Mouse (Mus musculus) olfactory bulb, adult 2 months (tissue): ENCODE results near the gene Htra1. TPM values are rescaled to one million over a fixed set of nuclear protein-coding genes. Genes with fewer than 3 reads are reported as not detected.

Experiments used
- H3K27ac ChIP-seq: fragments of 200-500 bp; 2 replicates; pipeline ENCODE4 v1.5.1; 2012; ENCODE audit warnings: low read depth, low read length; ENCODE audit not compliant: insufficient read depth
- H3K4me1 ChIP-seq: fragments of 200-500 bp; 2 replicates; pipeline ENCODE4 v1.6.1; 2012; ENCODE audit warnings: low read length; ENCODE audit not compliant: control insufficient read depth, insufficient read depth
- H3K4me3 ChIP-seq: fragments of 200-500 bp; 2 replicates; pipeline ENCODE4 v1.5.1; 2012; ENCODE audit warnings: mild to moderate bottlenecking, low read depth, low read length, moderate library complexity; ENCODE audit not compliant: insufficient read depth
- CTCF ChIP-seq: fragments of 200-500 bp; IDR thresholded peaks from 2 replicates; pipeline ENCODE4 v1.5.1; 2012; ENCODE audit warnings: low read depth, mild to moderate bottlenecking, low read length, moderate library complexity; ENCODE audit not compliant: insufficient read depth
- POLR2A ChIP-seq: fragments of 200-500 bp; IDR thresholded peaks from 2 replicates; pipeline ENCODE4 v1.6.1; 2012; ENCODE audit warnings: mild to moderate bottlenecking, low read depth, low read length, moderate library complexity; ENCODE audit not compliant: insufficient read depth
- WGBS: fragments of 180-500 bp; shearing (Covaris S2); methylation state at CpG from one replicate; pipeline ENCODE4 v1.1.7; 2018; 5-methylcytosine and 5-hydroxymethylcytosine counted together
- polyA plus RNA-seq: library from polyadenylated mRNA; stranded (reverse); fragments of >200 nt; gene quantifications from 2 replicates; pipeline ENCODE4 v1.2.4, GENCODE M21; 2012; ENCODE audit warnings: low replicate concordance; ENCODE audit not compliant: missing spikeins, insufficient read depth, insufficient read length

Htra1 gene
- polyA plus RNA-seq, 1 experiment = not detected

- 72% methylated on average over 7 of the region's 7 CpGs for WGBS
- no peak overlapping the region for H3K4me3 ChIP-seq
Measured at GRCm38 (mm10) chr7:130958551-130958950, 22.6 kb downstream of the Htra1 start.

GRCm38 (mm10) chr7:130959868-130960267, 24.0 kb downstream of the Htra1 start:
- Histone ChIP-seq H3K4me3 (no peak overlapping the region), H3K27ac (0 out of 2 replicates have a peak overlapping the region, but pooled peaks have one; percentile 62), H3K4me1 (peaks cover 18% of the 10 kb centered on the region; the same call in 1 of the 2 replicates)
- 36% methylated on average over 7 of the region's 7 CpGs for WGBS
- no peak for TF ChIP-seq CTCF
- no peak for TF ChIP-seq POLR2A

More at GRCm38 (mm10) chr7:130958551-130958950, 22.6 kb downstream of the Htra1 start:
- H3K4me1 ChIP-seq = peaks cover 18% of the 10 kb centered on the region
- H3K27ac ChIP-seq = no peak overlapping the region; the same call in 1 of the 2 replicates
- no peak for TF ChIP-seq CTCF
- TF ChIP-seq POLR2A = no peak

- TF ChIP-seq CTCF (no peak), POLR2A (no peak)
- no peak overlapping the region for H3K4me3 ChIP-seq
- peaks cover 28% of the 10 kb centered on the region; the same call in 1 of the 2 replicates for H3K4me1 ChIP-seq
- 84% methylated on average over 6 of the region's 6 CpGs for WGBS
- H3K27ac ChIP-seq = no peak overlapping the region
Measured at GRCm38 (mm10) chr7:130961429-130961828, 25.5 kb downstream of the Htra1 start.

- Histone ChIP-seq H3K4me3 (no peak overlapping the region), H3K27ac (peak overlapping the region; percentile 4; the same call in 1 of the 2 replicates), H3K4me1 (peaks cover 32% of the 10 kb centered on the region)
- TF ChIP-seq POLR2A = no peak
- no peak for TF ChIP-seq CTCF
- WGBS = 51% methylated on average over 5 of the region's 5 CpGs
Measured at GRCm38 (mm10) chr7:130964686-130965085, 28.8 kb downstream of the Htra1 start.

- no peak overlapping the region for H3K4me3 ChIP-seq
- TF ChIP-seq CTCF (no peak), POLR2A (no peak)
- peaks cover 29% of the 10 kb centered on the region for H3K4me1 ChIP-seq
- peak overlapping the region; percentile 4; the same call in 1 of the 2 replicates for H3K27ac ChIP-seq
- 90% methylated on average over 4 of the region's 4 CpGs for WGBS
Measured at GRCm38 (mm10) chr7:130965396-130965795, 29.5 kb downstream of the Htra1 start.

DNA sequence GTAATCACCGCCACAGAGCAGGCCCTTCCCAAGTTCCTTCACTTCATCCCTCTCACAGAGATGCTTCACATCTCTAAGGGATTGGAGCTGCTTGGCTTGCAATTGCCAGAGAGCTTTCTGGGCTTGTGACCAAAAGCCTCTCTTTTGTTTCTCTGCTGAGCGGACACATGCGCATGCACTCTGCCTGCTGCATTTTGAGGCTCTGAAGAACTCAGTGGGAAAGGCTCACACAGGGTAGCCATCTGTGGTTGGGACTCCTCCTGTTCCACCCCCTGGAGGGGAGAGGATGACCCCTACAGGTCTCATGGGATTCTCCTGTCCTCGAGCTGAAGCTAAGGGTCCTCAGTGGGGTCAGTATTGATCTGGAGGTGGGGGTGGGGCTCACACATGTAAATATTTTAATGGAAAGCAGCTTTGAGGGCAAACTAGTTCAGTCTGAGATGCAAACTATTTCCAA, 30.0 kb downstream of the Htra1 start:
- TF ChIP-seq POLR2A (no peak), CTCF (no peak)
- Histone ChIP-seq H3K4me1 (peaks cover 26% of the 10 kb centered on the region), H3K4me3 (no peak overlapping the region), H3K27ac (no peak overlapping the region)
- WGBS = 55% methylated on average over 4 of the region's 4 CpGs

DNA sequence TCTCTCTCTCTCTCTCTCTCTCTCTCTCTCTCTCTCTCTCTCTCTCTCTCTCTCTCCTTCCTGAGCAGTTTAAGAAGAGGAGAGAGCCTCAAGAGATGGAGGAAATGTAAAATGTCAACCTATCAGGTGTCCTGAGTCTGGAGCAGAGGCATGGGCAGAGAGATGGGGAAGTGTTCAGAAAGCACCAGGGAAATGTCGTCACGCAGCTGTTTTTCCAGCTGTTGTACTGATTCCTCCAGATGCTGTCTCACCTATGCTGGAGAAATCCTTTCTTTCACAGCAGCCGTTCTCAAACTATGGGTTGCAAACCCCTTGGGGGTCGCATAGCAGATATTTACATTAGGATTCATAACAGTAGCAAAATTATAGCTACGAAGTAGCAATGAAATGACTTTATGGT, 30.5 kb downstream of the Htra1 start:
- Histone ChIP-seq H3K4me3 (no peak overlapping the region), H3K27ac (no peak overlapping the region), H3K4me1 (peaks cover 25% of the 10 kb centered on the region)
- WGBS = 85% methylated on average over 5 of the region's 5 CpGs
- TF ChIP-seq CTCF (no peak), POLR2A (no peak)

- WGBS = 78% methylated on average over 6 of the region's 6 CpGs
- no peak for TF ChIP-seq CTCF
- no peak for TF ChIP-seq POLR2A
- no peak overlapping the region for H3K27ac ChIP-seq
- H3K4me3 ChIP-seq = no peak overlapping the region
- peaks cover 25% of the 10 kb centered on the region for H3K4me1 ChIP-seq
Measured at GRCm38 (mm10) chr7:130966876-130967275, 31.0 kb downstream of the Htra1 start.

DNA sequence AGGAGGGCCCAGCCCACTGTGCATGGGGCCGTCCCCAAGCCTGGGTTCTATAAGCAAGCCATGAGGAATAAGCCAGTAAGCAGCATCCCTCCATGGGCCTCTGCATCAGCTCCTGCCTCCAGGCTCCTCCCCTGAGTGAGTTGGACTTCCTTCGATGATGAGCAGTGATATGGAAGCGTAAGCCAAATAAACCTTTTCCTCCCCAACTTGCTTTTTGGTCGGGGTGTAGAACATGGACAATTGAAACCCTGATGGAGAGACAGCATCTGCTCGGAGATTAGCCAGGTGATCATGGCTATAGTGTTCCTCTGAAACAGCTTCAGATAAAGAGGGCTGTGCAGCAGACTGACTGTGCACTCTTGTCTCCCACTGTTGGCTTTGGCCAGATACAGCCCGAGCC, 32.0 kb downstream of the Htra1 start:
- TF ChIP-seq POLR2A (no peak), CTCF (no peak)
- 91% methylated on average over 6 of the region's 6 CpGs for WGBS
- Histone ChIP-seq H3K4me1 (peaks cover 25% of the 10 kb centered on the region), H3K27ac (no peak overlapping the region), H3K4me3 (no peak overlapping the region)

DNA sequence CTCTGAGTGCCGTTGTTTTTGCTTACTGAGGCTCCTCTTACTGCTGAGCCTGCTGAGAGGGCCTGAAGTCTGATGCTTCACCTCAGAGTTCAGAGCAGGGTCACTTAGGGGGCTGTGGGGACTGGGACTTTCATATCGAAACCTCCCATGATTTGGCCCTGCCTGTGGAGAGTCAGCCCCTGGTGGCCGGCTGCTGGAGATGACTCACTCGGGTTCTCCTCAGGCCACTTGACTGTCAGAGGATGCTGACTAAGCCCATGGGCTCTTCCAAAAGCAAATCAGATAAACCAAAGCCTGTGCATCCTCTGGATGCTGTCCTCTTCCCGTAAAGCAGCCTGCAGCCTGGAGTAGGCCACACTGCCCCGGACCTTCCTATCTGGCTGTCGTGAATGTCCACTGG, 32.6 kb downstream of the Htra1 start:
- 47% methylated on average over 7 of the region's 7 CpGs for WGBS
- Histone ChIP-seq H3K4me3 (no peak overlapping the region), H3K27ac (0 out of 2 replicates have a peak overlapping the region, but pooled peaks have one; percentile 58), H3K4me1 (peaks cover 25% of the 10 kb centered on the region)
- no peak for TF ChIP-seq POLR2A
- TF ChIP-seq CTCF = no peak
